Mouse (Mus musculus) urinary bladder, postnatal 10 days (tissue): ENCODE measurements around the gene Lamtor4.
"Not testable (repeated sequence)": the region's sequence is repeated elsewhere in the genome, so short reads cannot be mapped to it uniquely, and the experiment has no call there.

Source experiments
- DNase-seq: peaks from one replicate; pipeline ENCODE4 v3.0.0; 2022; ENCODE audit warnings: low spot score

Gene Lamtor4

DNA sequence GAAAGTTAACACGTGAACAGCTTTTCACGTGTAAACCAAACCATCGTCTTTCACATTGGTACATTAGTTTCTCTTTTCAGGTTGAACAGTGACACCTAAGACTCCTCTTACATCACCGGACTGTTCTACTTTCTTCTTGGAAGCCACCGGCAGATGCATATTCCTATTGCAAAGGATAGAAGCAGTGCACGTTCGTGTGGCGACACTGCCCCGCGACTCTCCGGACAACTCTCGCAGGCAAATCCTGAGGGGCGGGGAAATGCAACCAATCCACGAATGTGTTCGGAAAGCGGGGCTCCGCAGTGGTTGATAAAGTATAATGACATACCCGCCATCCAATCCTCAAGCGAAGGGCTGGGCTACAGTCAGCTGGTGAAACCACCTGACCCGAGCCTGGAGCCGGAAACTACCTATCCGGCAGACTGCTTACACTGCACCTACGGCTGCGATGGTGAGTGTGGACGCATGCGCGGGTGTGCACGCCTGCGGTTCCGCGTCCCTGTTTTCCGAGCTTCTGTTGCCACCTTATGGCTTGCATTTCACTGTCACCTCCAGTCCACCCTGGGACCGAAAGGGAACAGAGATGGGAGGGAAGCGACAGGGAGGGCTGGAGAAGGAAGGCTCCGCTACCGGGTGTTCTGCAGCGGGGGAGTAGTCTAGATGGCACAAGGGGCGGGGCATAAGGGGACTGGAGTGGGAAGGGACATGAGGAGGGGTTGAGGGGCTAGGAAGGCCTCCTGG lies at the start of gene Lamtor4:
Gene Lamtor4, plus strand, starts transcription at position 130 of the 741 bp plus-strand sequence.
- DNase-seq = peak; percentile 64

DNA sequence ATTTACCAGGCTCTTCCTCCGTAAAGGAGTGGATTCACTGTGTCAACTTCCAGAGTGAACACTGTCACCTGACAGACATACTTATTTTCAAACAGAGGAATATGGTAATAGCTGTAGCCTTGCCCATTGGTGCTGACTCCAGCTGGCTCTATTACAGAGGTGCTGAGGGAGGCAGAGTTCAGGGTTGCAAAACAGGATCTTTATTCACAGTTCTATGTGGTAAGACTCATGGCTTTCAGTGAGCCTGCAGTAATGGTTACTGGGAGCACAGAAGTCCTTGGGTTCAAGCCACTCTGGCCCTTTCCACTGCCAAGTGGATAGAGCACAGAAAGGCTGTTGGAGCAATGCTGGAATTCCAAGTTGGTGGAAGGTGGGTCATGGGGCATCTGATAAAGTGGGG lies 48.0 kb upstream of the Lamtor4 start:
- no peak for DNase-seq

GRCm38 (mm10) chr5:138207873-138208272 lies 47.4 kb upstream of the Lamtor4 start:
- DNase-seq = no peak

GRCm38 (mm10) chr5:138216632-138217031 lies 38.6 kb upstream of the Lamtor4 start:
- not testable (repeated sequence) for DNase-seq

GRCm38 (mm10) chr5:138219864-138220263 lies 35.4 kb upstream of the Lamtor4 start:
- DNase-seq = no peak

DNA sequence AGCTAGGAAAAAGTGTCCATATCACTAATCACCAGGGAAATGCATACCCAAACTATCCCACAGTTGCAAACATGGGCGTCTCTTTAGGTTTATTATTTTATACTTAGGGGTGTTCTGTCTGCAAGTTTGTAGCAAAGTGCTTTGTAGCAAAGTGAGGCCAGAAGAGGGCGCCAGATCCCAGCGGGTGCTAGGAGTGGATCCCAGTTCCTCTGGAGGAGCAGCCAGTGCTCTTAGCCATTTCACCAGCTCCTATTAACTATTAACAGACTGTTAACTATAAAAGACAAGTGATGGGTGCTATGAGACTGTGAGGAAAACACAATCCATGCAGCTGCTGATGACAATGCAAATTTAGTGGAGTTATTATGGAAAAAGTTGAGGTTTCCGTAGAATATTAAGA lies 33.2 kb upstream of the Lamtor4 start:
- DNase-seq = peak; percentile 80

GRCm38 (mm10) chr5:138223287-138223686 lies 32.0 kb upstream of the Lamtor4 start:
- no peak for DNase-seq

DNA sequence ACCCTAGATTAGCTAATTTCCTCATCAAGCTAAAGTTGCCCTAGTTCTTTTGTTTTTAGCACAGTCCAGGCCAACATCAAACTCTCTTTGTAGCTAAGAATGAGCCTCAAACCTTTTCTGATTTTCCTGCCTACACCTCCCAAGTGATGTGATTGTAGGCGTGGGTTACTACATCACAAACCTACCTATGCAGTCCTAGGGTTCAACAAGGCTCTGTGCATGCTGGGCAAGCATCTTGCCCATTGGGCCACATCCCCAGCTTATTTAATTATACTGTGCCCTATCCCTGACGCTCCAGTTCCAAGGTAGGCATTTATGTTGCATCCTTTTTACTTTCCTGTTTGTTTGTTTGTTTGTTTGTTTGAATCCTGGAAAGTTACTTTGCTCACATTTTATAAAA lies 29.6 kb upstream of the Lamtor4 start, which contains the start of gene Nxpe5:
Gene Nxpe5, plus strand, starts transcription at position 199 of the 400 bp plus-strand sequence.
- DNase-seq = no peak

- no peak for DNase-seq
Observed at GRCm38 (mm10) chr5:138226491-138226890, 28.8 kb upstream of the Lamtor4 start.

GRCm38 (mm10) chr5:138227367-138227766 lies 27.9 kb upstream of the Lamtor4 start:
- no peak for DNase-seq

DNA sequence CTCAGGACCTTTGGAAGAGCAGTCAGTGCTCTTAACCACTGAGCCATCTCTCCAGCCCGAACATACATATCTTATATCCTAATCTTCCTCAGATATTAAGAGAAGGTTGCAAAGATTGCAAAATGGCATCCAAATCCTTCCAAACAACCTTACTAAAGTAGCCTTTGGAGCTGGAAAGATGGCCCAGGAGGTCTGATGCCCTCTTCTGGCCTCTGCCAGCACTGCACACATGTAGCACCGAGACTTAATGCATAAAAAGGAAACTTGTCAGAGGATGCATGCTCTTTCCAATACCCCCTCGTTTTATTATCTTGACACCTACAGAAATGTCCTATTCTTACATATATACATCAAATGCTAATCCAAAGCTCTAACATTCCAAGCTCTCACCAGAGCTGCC lies 27.3 kb upstream of the Lamtor4 start:
- no peak for DNase-seq

DNA sequence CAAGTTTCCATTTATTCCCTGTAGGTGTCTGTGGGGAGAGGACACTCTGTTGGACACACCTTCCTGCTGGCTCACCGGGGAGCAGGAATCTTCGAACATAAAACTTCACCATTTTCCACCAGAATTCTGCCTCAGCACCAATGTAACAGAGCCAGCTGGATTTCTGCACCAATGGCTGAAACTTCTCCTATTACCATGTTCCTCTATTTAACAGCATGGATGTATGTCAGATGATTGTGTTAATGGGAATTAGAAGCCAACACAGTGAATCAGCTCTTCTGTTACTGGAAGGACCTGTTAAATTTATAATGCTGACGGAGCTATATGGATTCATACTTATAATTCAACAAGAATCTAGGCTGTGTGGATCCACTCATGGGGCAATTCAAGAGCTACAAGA lies 25.8 kb upstream of the Lamtor4 start:
- DNase-seq = no peak

- DNase-seq = no peak
Observed at GRCm38 (mm10) chr5:138233778-138234177, 21.5 kb upstream of the Lamtor4 start.

- DNase-seq = no peak
Observed at GRCm38 (mm10) chr5:138234224-138234623, 21.1 kb upstream of the Lamtor4 start.

DNA sequence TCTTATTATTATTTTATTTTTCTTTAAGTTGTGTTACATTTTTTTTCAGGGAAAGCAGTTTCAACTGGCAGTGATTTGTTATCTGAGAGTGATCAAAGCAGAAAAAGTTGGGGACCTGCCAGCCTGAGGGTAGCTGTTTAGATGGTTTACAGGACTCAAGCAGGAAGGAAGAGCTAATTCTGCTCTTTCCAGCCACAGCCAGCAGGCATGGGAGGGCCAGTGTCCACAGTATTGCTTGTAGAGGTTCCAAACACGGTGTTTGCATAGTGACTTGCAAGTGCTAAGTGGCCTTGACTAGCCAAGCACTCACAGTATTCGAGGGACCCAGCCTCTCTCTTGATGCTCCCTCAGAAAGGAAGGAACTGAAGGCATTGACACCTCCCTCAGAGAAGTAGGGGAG lies 13.8 kb upstream of the Lamtor4 start:
- no peak for DNase-seq

DNA sequence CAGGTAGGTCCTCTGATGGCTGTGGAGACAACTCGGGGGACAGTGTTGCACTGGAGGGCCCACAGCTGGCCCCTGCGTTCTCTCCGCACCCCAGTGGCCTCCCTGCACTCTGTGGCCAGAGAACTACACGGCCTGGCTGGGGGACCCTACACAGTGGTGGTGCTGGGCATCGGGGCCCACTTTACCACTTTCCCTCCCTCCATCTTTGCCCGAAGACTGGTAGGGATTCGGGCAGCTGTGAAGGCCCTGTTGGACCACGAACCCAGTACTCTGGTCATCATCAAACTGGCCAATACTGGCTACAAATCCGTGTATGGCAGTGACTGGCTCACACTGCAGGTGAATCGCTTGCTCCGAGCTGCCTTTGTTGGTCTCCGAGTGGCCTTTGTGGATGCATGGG lies 4.1 kb upstream of the Lamtor4 start:
- no peak for DNase-seq

- no peak for DNase-seq
Observed at GRCm38 (mm10) chr5:138253061-138253460, 2.2 kb upstream of the Lamtor4 start.

DNA sequence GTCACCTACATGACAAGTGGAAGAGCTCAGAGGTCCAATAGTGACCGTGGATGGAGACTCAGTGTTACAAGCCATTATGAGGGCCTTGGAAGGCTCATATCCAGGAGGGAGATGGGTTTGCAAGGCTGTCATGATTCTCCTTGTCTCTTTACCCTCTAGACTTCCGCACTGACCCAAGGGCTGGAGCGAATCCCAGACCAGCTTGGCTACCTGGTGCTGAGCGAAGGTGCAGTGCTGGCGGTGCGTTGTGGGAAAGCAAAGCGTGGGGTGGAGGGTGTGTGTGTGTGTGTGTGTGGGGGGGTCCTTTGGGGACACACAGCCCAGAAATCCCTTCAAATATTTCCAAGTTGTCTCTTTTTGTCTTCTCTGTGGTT lies 799 bp downstream of the Lamtor4 start:
- DNase-seq = no peak

DNA sequence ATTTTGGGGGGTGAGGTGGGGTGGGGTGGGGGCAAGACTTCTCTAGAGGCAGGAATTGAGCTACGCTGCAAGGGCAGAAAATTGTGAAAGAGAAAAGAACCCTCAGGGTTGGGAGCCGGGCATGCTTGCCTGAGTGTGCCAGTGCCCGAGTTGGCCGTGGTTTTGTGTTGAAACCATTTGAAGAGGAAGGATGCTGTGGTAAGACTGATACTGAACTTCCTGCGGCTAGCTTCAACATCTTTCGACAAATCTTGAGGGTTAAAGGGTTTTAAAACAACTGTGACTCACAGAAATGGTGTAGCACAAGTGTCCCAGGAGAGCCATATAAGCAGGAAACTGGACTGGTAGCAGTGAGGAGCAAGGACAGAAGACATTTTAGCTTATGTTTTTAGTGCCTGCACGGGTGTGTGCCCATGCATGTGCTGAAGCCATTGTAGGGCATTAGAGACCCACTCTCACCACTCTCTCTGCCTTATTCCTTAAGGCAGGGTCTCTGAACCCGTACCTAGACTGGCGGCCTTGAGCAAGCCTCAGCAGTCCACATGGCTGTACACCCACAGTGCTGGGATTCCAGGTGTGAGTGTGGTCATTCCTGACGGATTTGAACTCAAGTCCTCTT lies 1.8 kb downstream of the Lamtor4 start:
- DNase-seq = no peak

- no peak for DNase-seq
Observed at GRCm38 (mm10) chr5:138257585-138257978, 2.3 kb downstream of the Lamtor4 start.

- DNase-seq = no peak
Observed at GRCm38 (mm10) chr5:138258078-138258477, 2.8 kb downstream of the Lamtor4 start.

GRCm38 (mm10) chr5:138258542-138258941 lies 3.3 kb downstream of the Lamtor4 start:
- no peak for DNase-seq

DNA sequence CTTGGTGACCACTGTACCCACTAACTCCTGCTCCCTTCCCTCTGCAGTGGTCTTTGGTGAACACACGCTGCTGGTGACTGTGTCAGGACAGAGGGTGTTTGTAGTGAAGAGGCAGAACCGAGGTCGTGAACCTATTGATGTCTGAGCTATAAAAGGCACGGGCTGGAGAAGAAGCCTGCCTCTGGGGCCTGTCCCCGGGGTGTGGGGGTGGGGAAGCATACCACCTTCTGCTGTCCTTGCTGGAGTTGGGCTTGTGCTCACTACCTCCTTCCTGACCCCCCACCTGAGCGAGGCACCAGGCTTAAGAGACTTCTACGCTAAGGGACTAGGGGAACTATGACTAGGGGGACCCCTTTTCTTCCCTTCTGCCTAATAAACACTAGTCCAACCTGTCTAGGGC lies 3.7 kb downstream of the Lamtor4 start:
- DNase-seq = no peak

- DNase-seq = no peak
Observed at GRCm38 (mm10) chr5:138260051-138260450, 4.8 kb downstream of the Lamtor4 start.
